Mouse (Mus musculus) spleen, adult 2 months (tissue): ENCODE data around the gene Notch4. TPM values are rescaled to one million over a fixed set of nuclear protein-coding genes. Genes with fewer than 3 reads are reported as not detected.

Experiments
- DNase-seq, 2 experiments: peaks; one replicate each; pipeline versions ENCODE4 v3.0.0 to v3.0.0-alpha.2; 2012 to 2021; ENCODE audit warnings: low spot score in 2 of 2, low read depth in 1 of 2
- H3K27ac ChIP-seq: fragments of 200-500 bp; 2 replicates; pipeline ENCODE4 v1.5.1; 2012; ENCODE audit warnings: low read length, inconsistent platforms; ENCODE audit not compliant: insufficient read depth
- H3K27me3 ChIP-seq: fragments of 200-500 bp; 2 replicates; pipeline ENCODE4 v1.6.1; 2012; ENCODE audit warnings: mild to moderate bottlenecking, moderate library complexity, low read length, inconsistent platforms; ENCODE audit not compliant: control insufficient read depth, insufficient read depth
- H3K36me3 ChIP-seq: fragments of 200-500 bp; 2 replicates; pipeline ENCODE4 v1.6.1; 2012; ENCODE audit warnings: mild to moderate bottlenecking, low read length, inconsistent platforms; ENCODE audit not compliant: control insufficient read depth, insufficient read depth
- H3K4me1 ChIP-seq: fragments of 200-500 bp; 2 replicates; pipeline ENCODE4 v1.6.1; 2011; ENCODE audit warnings: inconsistent platforms; ENCODE audit not compliant: control insufficient read depth, insufficient read depth, insufficient read length
- H3K4me3 ChIP-seq: fragments of 200-500 bp; 2 replicates; pipeline ENCODE4 v1.5.1; 2011; ENCODE audit warnings: mild to moderate bottlenecking, inconsistent platforms; ENCODE audit not compliant: insufficient read depth, insufficient read length; ENCODE audit errors: extremely low read depth
- CTCF ChIP-seq: fragments of 200-500 bp; IDR thresholded peaks from 2 replicates; pipeline ENCODE4 v1.5.1; 2011; ENCODE audit warnings: mild to moderate bottlenecking, inconsistent platforms; ENCODE audit not compliant: insufficient read depth, insufficient read length, insufficient replicate concordance; ENCODE audit errors: extremely low read depth
- POLR2A ChIP-seq: fragments of 200-500 bp; IDR thresholded peaks from 2 replicates; pipeline ENCODE4 v1.6.1; 2011; ENCODE audit warnings: low read depth, low read length, inconsistent platforms
- WGBS: fragments of 180-500 bp; shearing (Covaris S2); methylation state at CpG from one replicate; pipeline ENCODE4 v1.1.7; 2018; 5-methylcytosine and 5-hydroxymethylcytosine counted together
- polyA plus RNA-seq: library from polyadenylated mRNA; depleted of rRNA; stranded (reverse); fragments of >200 nt; gene quantifications from 2 replicates; pipeline ENCODE4 v1.2.3, GENCODE M21; 2012

Notch4 gene
- polyA plus RNA-seq, 1 experiment: 9.6 TPM

DNA sequence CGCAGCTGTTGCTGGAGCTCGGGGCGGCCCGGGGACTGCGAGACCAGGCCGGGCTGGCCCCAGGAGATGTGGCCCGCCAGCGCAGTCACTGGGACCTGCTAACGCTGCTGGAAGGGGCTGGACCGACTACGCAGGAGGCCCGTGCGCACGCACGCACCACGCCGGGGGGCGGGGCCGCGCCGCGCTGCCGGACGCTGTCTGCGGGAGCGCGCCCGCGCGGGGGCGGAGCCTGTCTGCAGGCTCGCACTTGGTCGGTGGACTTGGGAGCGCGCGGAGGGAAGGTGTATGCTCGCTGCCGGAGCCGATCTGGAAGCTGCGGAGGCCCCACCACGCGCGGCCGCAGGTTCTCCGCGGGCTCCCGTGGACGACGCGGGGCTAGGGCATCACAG, 23.3 kb downstream of the Notch4 start:
- WGBS: 1% methylated on average over 50 of the region's 50 CpGs
- peak; percentile 97 for TF ChIP-seq POLR2A
- TF ChIP-seq CTCF: no peak
- DNase-seq: peak; percentile 83 to 97
- peaks cover 3% of the 10 kb centered on the region; the same call in 1 of the 2 replicates for H3K36me3 ChIP-seq
- peaks cover 9% of the 10 kb centered on the region; the same call in 1 of the 2 replicates for H3K4me1 ChIP-seq
- H3K27me3 ChIP-seq: no peaks in the 10 kb centered on the region
- peak overlapping the region; percentile 94 for H3K27ac ChIP-seq
- H3K4me3 ChIP-seq: peak overlapping the region; percentile 89

DNA sequence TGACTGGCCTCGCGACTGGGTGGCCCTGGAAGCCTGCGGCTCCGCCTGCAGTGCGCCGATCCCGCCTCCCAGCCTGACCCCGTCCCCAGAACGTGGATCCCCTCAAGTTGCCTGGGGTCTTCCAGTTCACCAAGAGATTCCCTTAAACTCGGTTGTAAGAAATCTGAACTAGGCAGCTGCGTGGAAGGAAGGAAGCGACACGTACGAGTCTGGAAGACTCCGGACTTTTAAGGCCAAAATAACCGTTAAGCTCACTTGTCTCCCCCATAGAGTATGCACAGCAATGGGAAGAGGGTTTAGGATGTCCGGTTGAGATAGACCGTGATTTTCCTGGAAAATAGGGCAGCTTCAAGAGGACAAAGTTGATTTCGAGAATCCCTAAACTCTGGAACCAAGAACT, 23.7 kb downstream of the Notch4 start:
- peaks cover 10% of the 10 kb centered on the region; the same call in 1 of the 2 replicates for H3K4me1 ChIP-seq
- H3K27me3 ChIP-seq: no peaks in the 10 kb centered on the region
- H3K36me3 ChIP-seq: peaks cover 3% of the 10 kb centered on the region; the same call in 1 of the 2 replicates
- H3K27ac ChIP-seq: peak overlapping the region; percentile 94
- peak overlapping the region; percentile 84 for H3K4me3 ChIP-seq
- TF ChIP-seq CTCF (no peak), POLR2A (no peak)
- WGBS: under 1% methylated on average over 19 of the region's 19 CpGs
- DNase-seq: no peak

DNA sequence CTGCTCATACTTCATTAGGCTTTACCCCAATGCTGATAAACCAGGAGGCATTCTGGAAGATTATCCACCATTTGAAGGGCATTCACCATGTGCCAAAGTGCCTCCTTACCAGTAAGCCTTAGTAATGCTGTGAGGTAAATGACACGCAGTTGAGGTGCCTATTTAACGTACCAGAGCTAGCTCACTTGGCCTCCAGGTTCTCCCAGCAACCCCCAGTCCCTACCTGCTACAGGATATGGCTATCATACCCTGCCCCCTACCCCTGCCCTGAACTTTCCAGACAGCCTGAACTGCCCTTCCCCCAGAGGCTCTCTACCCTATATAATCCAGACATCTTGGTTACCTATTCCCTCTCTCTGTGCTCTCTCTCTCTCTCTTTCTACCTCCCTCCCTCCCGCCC, 24.7 kb downstream of the Notch4 start:
- no peak for TF ChIP-seq POLR2A
- no peak for TF ChIP-seq CTCF
- Histone ChIP-seq H3K27ac (peak overlapping the region; percentile 61), H3K4me1 (peaks cover 14% of the 10 kb centered on the region; the same call in 1 of the 2 replicates), H3K27me3 (no peaks in the 10 kb centered on the region), H3K36me3 (peaks cover 3% of the 10 kb centered on the region; the same call in 1 of the 2 replicates), H3K4me3 (peak overlapping the region; percentile 82)
- no peak for DNase-seq
- WGBS: 54% methylated on average over 3 of the region's 3 CpGs

DNA sequence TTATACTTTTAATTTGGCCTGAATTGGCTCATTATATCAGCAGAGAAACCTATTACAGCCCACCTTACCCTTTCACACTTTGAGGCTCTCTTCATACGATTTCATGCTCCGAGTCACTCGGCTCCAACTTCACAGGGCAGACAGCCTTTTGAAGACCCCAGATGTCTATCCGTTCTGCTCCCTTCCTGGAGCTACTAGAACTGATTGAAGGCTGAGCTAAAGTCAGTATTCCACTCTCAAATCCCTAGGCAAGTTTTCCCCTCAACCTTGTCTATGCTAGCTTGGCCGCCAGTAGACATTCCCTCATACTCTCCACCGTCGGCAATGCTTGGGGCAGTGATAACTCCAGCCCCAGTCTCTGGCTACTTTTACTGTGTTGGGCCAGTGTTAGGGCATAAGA, 25.1 kb downstream of the Notch4 start:
- Histone ChIP-seq H3K4me3 (peak overlapping the region; percentile 82), H3K27me3 (no peaks in the 10 kb centered on the region), H3K4me1 (peaks cover 14% of the 10 kb centered on the region; the same call in 1 of the 2 replicates), H3K27ac (peak overlapping the region; percentile 100), H3K36me3 (peaks cover 7% of the 10 kb centered on the region)
- TF ChIP-seq POLR2A: no peak
- no peak for TF ChIP-seq CTCF
- 18% methylated on average over 7 of the region's 7 CpGs for WGBS
- no peak for DNase-seq

DNA sequence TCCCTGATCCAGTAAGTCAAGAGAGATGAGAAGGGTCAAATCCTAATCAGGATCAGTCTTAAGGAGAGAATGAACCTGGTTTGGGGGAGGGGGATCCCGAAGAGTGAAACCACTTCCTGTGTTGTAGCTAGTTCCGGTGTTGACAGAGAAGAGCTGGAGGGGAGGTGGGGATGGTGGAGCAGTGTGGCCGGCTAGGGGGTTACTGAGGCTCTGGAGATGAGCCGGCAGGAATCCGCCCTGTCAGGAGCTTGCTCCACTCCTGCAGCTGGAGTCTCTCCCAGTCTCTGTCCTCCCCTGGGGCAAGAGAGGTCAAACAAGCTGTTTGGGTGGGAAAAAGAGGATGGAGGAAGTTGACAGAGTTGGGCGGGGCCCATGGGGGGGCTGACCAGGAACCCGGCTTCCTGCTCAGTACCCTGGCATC, 25.6 kb downstream of the Notch4 start, which contains the start of gene Gpsm3:
Gpsm3 (plus strand) TSS at position 126 of the 421 bp plus-strand sequence.
- WGBS: 2% methylated on average over 7 of the region's 7 CpGs
- H3K27ac ChIP-seq: peak within 1 kb of the TSS; percentile 100
- peaks cover 12% of the 10 kb centered on the region for H3K36me3 ChIP-seq
- no peak for TF ChIP-seq CTCF
- peak; percentile 52; the same call in 1 of the 2 replicates for TF ChIP-seq POLR2A
- peaks cover 14% of the 10 kb centered on the region; the same call in 1 of the 2 replicates for H3K4me1 ChIP-seq
- H3K4me3 ChIP-seq: peak within 1 kb of the TSS; percentile 82
- no peaks in the 10 kb centered on the region for H3K27me3 ChIP-seq
- peak in 1 of 2 experiments; percentile 76 for DNase-seq

DNA sequence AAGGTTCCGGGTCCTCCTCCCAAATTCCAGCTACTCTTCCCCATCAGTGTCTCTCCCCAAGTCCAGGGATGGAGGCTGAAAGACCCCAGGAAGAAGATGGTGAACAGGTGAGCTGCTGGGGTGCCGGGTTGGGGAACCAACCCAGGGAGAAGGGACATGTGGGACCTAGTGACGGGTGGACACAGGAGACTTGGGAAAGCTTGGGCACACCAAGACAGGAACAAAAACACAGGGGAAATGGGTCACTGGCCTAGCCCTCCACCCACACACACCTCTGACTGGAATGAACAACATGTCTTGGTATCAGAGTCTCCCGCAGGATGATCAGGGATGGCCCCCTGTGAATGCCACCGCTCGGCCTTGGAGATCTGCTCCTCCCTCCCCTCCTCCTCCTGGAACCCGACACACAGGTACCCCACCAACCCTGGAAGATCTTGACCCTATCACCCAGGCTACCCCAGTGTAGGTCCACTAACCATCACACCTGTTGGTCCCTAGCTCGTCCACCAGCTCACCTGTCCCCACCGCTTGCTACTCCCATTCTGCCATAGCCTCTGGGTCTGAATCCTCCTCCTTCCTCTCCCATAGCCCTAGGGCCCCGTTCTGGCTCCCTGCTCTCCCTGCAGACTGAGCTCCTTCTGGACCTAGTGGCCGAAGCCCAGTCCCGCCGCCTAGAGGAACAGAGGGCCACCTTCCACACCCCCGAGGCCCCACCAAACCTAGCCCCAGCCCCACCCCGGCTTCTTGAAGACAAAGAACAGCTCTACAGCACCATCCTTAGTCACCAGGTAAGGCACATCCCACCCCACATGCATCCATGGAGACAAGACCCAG, 26.3 kb downstream of the Notch4 start:
- peaks cover 14% of the 10 kb centered on the region; the same call in 1 of the 2 replicates for H3K4me1 ChIP-seq
- 40% methylated on average over 15 of the region's 15 CpGs for WGBS
- TF ChIP-seq CTCF: no peak
- no peak for TF ChIP-seq POLR2A
- no peaks in the 10 kb centered on the region for H3K27me3 ChIP-seq
- peaks cover 18% of the 10 kb centered on the region for H3K36me3 ChIP-seq
- H3K27ac ChIP-seq: peak overlapping the region; percentile 100
- H3K4me3 ChIP-seq: peak overlapping the region; percentile 82
- DNase-seq: no peak

DNA sequence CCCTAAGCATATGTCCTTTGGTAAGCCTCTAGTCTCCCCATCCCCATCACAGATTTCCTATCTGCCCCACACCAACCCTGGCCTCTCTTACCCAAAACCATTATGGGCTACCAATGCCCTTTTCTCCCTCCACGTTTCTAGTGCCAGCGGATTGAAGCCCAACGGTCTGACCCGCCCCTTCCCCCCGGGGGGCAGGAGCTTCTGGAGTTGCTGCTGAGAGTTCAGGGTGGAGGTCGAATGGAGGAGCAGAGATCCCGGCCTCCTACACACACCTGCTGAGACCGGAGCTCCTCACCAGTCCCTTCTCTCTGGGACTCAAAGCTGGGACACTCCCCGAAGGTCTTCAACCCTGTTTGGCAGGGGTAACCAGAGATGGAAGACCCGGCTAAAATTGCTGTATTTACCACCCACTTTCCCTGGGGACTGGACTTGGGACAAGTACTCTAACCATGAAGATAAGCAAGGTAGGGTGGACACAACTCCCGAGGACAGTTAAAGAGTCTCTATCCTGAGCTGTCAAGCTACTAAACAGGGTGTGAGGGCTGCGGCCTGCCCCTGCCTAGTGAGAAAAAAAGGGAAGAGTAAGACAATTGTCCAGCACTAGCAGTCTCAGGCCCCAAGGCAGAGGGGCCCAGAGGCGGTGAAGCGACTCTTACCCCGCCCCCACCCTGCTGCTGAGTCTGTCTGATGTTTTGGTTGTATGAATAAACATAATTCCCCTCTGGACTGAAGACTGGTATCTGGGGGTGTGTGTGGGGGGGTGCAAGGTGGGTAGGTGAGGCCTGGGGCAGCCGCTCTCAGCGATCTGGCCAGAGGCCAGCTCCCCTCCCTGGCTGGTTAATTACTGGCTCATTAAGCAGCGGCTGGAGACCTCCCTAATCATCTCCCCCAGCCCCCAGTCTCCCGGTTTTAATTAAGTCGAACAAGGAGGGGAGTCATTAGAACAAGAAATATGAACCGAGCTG, 27.2 kb downstream of the Notch4 start, which contains the start of gene Pbx2:
Pbx2 (plus strand) TSS at position 238 of the 965 bp plus-strand sequence.
- peak within 1 kb of the TSS; percentile 82 for H3K4me3 ChIP-seq
- no peak for TF ChIP-seq POLR2A
- no peak for TF ChIP-seq CTCF
- 5% methylated on average over 21 of the region's 21 CpGs for WGBS
- DNase-seq: no peak
- peaks cover 26% of the 10 kb centered on the region for H3K36me3 ChIP-seq
- H3K4me1 ChIP-seq: peaks cover 14% of the 10 kb centered on the region; the same call in 1 of the 2 replicates
- peak within 1 kb of the TSS; percentile 100 for H3K27ac ChIP-seq
- no peaks in the 10 kb centered on the region for H3K27me3 ChIP-seq
